Mouse (Mus musculus) liver, postnatal 0 days (tissue): ENCODE measurements around the gene Wwtr1.

Source experiments
- CTCF ChIP-seq: sonication (generic); IDR thresholded peaks from 2 replicates; pipeline ENCODE4 v1.5.1; 2016; ENCODE audit warnings: antibody characterized with exemption, low read depth
- EP300 ChIP-seq: IDR thresholded peaks from 2 replicates; pipeline ENCODE4 v1.6.1; 2016; ENCODE audit warnings: antibody characterized with exemption, low read depth, mild to moderate bottlenecking

- peak; percentile 49 for TF ChIP-seq CTCF
- TF ChIP-seq EP300 = no peak
These were observed 44.0 kb upstream of the Wwtr1 start for GRCm38 (mm10) chr3:57619718-57620117.
